Mouse (Mus musculus) heart, embryonic 12.5 days (tissue): ENCODE measurements around the gene St6galnac6. TPM values are rescaled to one million over a fixed set of nuclear protein-coding genes. Genes with fewer than 3 reads are reported as not detected.

Experiments used
- ATAC-seq: fragments of 200-750 bp; cut with Nextera tagmentation; 2 replicates; pipeline ENCODE4 v1.8.0; 2017; ENCODE audit warnings: moderate TSS enrichment, moderate library complexity; ENCODE audit not compliant: insufficient number of reproducible peaks, low FRiP score
- H3K27ac ChIP-seq: fragments of 300-500 bp; sonication (generic); 2 replicates; pipeline ENCODE4 v1.5.1; 2016; ENCODE audit warnings: mild to moderate bottlenecking, moderate library complexity; ENCODE audit not compliant: poor library complexity, severe bottlenecking
- H3K27me3 ChIP-seq: fragments of 300-500 bp; sonication (generic); replicated peaks from 2 replicates; pipeline ENCODE4 v1.6.1; 2016; ENCODE audit warnings: mild to moderate bottlenecking, moderate library complexity
- H3K36me3 ChIP-seq: fragments of 300-500 bp; sonication (generic); 2 replicates; pipeline ENCODE4 v1.6.1; 2016; ENCODE audit warnings: mild to moderate bottlenecking, moderate library complexity
- H3K4me1 ChIP-seq: fragments of 300-500 bp; sonication (generic); replicated peaks from 2 replicates; pipeline ENCODE4 v1.6.1; 2016; ENCODE audit warnings: mild to moderate bottlenecking
- H3K4me2 ChIP-seq: fragments of 300-500 bp; sonication (generic); 2 replicates; pipeline ENCODE4 v1.6.1; 2016; ENCODE audit warnings: mild to moderate bottlenecking, moderate library complexity
- H3K4me3 ChIP-seq: fragments of 300-500 bp; sonication (generic); 2 replicates; pipeline ENCODE4 v1.5.1; 2016; ENCODE audit warnings: mild to moderate bottlenecking
- H3K9ac ChIP-seq: fragments of 300-500 bp; sonication (generic); 2 replicates; pipeline ENCODE4 v1.6.1; 2016; ENCODE audit warnings: mild to moderate bottlenecking, moderate library complexity
- H3K9me3 ChIP-seq: fragments of 300-500 bp; sonication (generic); replicated peaks from 2 replicates; pipeline ENCODE4 v1.6.1; 2016; ENCODE audit warnings: mild to moderate bottlenecking, moderate library complexity
- WGBS: fragments of 180-500 bp; shearing (Covaris S2); methylation state at CpG from one replicate; pipeline ENCODE4 v1.1.7; 2016; 5-methylcytosine and 5-hydroxymethylcytosine counted together
- polyA plus RNA-seq: library from polyadenylated mRNA; unstranded; fragments of >200 nt; fragmentation: Nextera tagmentation; extraction: Ambion mirVana; gene quantifications from 2 replicates; pipeline ENCODE4 v1.2.1, GENCODE M21; 2016

The St6galnac6 gene
- polyA plus RNA-seq, 1 experiment from 2014 or later, result 31.6 TPM

GRCm38 (mm10) chr2:32604631-32605030 is 5.1 kb downstream of the St6galnac6 start:
- Histone ChIP-seq H3K9me3 (no peaks in the 10 kb centered on the region), H3K27ac (no peak overlapping the region), H3K9ac (no peak overlapping the region), H3K4me1 (peaks cover 40% of the 10 kb centered on the region), H3K4me3 (no peak overlapping the region), H3K27me3 (no peaks in the 10 kb centered on the region), H3K36me3 (peaks cover under 1% of the 10 kb centered on the region; the same call in 1 of the 2 replicates), H3K4me2 (no peak overlapping the region)
- WGBS, result 33% methylated on average over 10 of the region's 10 CpGs
- ATAC-seq, result no peak

GRCm38 (mm10) chr2:32606161-32607142 is 6.9 kb downstream of the St6galnac6 start:
- Histone ChIP-seq H3K9me3 (no peaks in the 10 kb centered on the region), H3K36me3 (no peaks in the 10 kb centered on the region), H3K9ac (peak overlapping the region; percentile 91), H3K27ac (peak overlapping the region; percentile 90), H3K4me1 (peaks cover 53% of the 10 kb centered on the region), H3K27me3 (no peaks in the 10 kb centered on the region), H3K4me2 (peak overlapping the region; percentile 87), H3K4me3 (peak overlapping the region; percentile 80)
- 12% methylated on average over 44 of the region's 55 CpGs for WGBS
- ATAC-seq, result peak; percentile 87

GRCm38 (mm10) chr2:32607262-32607947 is 7.9 kb downstream of the St6galnac6 start:
- Histone ChIP-seq H3K4me3 (peak overlapping the region; percentile 80), H3K4me2 (peak overlapping the region; percentile 87), H3K36me3 (peaks cover 5% of the 10 kb centered on the region), H3K9ac (peak overlapping the region; percentile 91), H3K27ac (peak overlapping the region; percentile 90), H3K27me3 (no peaks in the 10 kb centered on the region), H3K9me3 (no peaks in the 10 kb centered on the region), H3K4me1 (peaks cover 47% of the 10 kb centered on the region)
- peak; percentile 49 for ATAC-seq
- 4% methylated on average over 34 of the region's 34 CpGs for WGBS

- Histone ChIP-seq H3K27me3 (no peaks in the 10 kb centered on the region), H3K4me3 (peak overlapping the region; percentile 80), H3K27ac (peak overlapping the region; percentile 90), H3K36me3 (peaks cover 13% of the 10 kb centered on the region), H3K9me3 (no peaks in the 10 kb centered on the region), H3K4me2 (peak overlapping the region; percentile 87), H3K9ac (peak overlapping the region; percentile 66), H3K4me1 (peaks cover 44% of the 10 kb centered on the region)
- whole genome bisulfite sequencing, result 4% methylated on average over 25 of the region's 25 CpGs
- ATAC-seq, result peak; percentile 71
Measured at GRCm38 (mm10) chr2:32608141-32608777, 8.8 kb downstream of the St6galnac6 start.

GRCm38 (mm10) chr2:32608778-32609435 is 9.4 kb downstream of the St6galnac6 start:
- H3K4me1 ChIP-seq, result peaks cover 44% of the 10 kb centered on the region

GRCm38 (mm10) chr2:32610610-32611229 is 11.2 kb downstream of the St6galnac6 start:
- Histone ChIP-seq H3K9ac (peak overlapping the region; percentile 70), H3K4me1 (peaks cover 44% of the 10 kb centered on the region), H3K27ac (peak overlapping the region; percentile 77), H3K9me3 (no peaks in the 10 kb centered on the region), H3K4me3 (peak overlapping the region; percentile 51), H3K27me3 (no peaks in the 10 kb centered on the region), H3K4me2 (peak overlapping the region; percentile 87), H3K36me3 (peaks cover 32% of the 10 kb centered on the region)
- WGBS, result 12% methylated on average over 23 of the region's 23 CpGs
- no peak for ATAC-seq

More at GRCm38 (mm10) chr2:32608778-32609435, 9.4 kb downstream of the St6galnac6 start:
- ATAC-seq, result peak; percentile 54
- Histone ChIP-seq H3K4me2 (peak overlapping the region; percentile 87), H3K27ac (peak overlapping the region; percentile 90), H3K9ac (peak overlapping the region; percentile 66), H3K36me3 (peaks cover 17% of the 10 kb centered on the region), H3K27me3 (no peaks in the 10 kb centered on the region), H3K4me3 (peak overlapping the region; percentile 80), H3K9me3 (no peaks in the 10 kb centered on the region)
- WGBS, result 35% methylated on average over 18 of the region's 18 CpGs

- H3K27ac ChIP-seq, result no peak overlapping the region
- H3K27me3 ChIP-seq, result no peaks in the 10 kb centered on the region
- H3K9ac ChIP-seq, result no peak overlapping the region
- H3K4me1 ChIP-seq, result peaks cover 44% of the 10 kb centered on the region
- no peak for ATAC-seq
- WGBS, result 62% methylated on average over 26 of the region's 26 CpGs
- no peak overlapping the region for H3K4me2 ChIP-seq
- no peaks in the 10 kb centered on the region for H3K9me3 ChIP-seq
- H3K36me3 ChIP-seq, result peaks cover 43% of the 10 kb centered on the region
- no peak overlapping the region for H3K4me3 ChIP-seq
Measured at GRCm38 (mm10) chr2:32612274-32612673, 12.8 kb downstream of the St6galnac6 start.

- no peak overlapping the region for H3K9ac ChIP-seq
- H3K27ac ChIP-seq, result no peak overlapping the region
- no peak overlapping the region for H3K4me3 ChIP-seq
- H3K4me2 ChIP-seq, result no peak overlapping the region
- 95% methylated on average over 1 of the region's 1 CpGs for WGBS
- no peak for ATAC-seq
- H3K9me3 ChIP-seq, result peaks cover 3% of the 10 kb centered on the region; the same call in 1 of the 2 replicates
- no peaks in the 10 kb centered on the region for H3K27me3 ChIP-seq
- peaks cover 39% of the 10 kb centered on the region for H3K4me1 ChIP-seq
- H3K36me3 ChIP-seq, result peaks cover 62% of the 10 kb centered on the region
Measured at GRCm38 (mm10) chr2:32617109-32617508, 17.6 kb downstream of the St6galnac6 start.

- no peak overlapping the region for H3K9ac ChIP-seq
- H3K27me3 ChIP-seq, result no peaks in the 10 kb centered on the region
- peaks cover 3% of the 10 kb centered on the region; the same call in 1 of the 2 replicates for H3K9me3 ChIP-seq
- H3K27ac ChIP-seq, result no peak overlapping the region
- H3K36me3 ChIP-seq, result peaks cover 57% of the 10 kb centered on the region
- H3K4me1 ChIP-seq, result peaks cover 44% of the 10 kb centered on the region
- no peak overlapping the region for H3K4me3 ChIP-seq
- H3K4me2 ChIP-seq, result no peak overlapping the region
- no peak for ATAC-seq
- WGBS, result 93% methylated on average over 4 of the region's 4 CpGs
Measured at GRCm38 (mm10) chr2:32617601-32618000, 18.1 kb downstream of the St6galnac6 start.

- peaks cover 46% of the 10 kb centered on the region for H3K4me1 ChIP-seq
- WGBS, result 86% methylated on average over 9 of the region's 9 CpGs
Measured at GRCm38 (mm10) chr2:32618051-32618450, 18.5 kb downstream of the St6galnac6 start.

More at GRCm38 (mm10) chr2:32618051-32618450, 18.5 kb downstream of the St6galnac6 start:
- no peak overlapping the region for H3K27ac ChIP-seq
- no peaks in the 10 kb centered on the region for H3K27me3 ChIP-seq
- H3K9ac ChIP-seq, result no peak overlapping the region; the same call in 1 of the 2 replicates
- no peak overlapping the region for H3K4me2 ChIP-seq
- peaks cover 3% of the 10 kb centered on the region; the same call in 1 of the 2 replicates for H3K9me3 ChIP-seq
- peaks cover 53% of the 10 kb centered on the region for H3K36me3 ChIP-seq
- no peak overlapping the region for H3K4me3 ChIP-seq
- no peak for ATAC-seq
